Mouse (Mus musculus) limb, embryonic 11.5 days (tissue): ENCODE data around the gene Ccdc190. TPM values are rescaled to one million over a fixed set of nuclear protein-coding genes. Genes with fewer than 3 reads are reported as not detected.

Experiments
- ATAC-seq: fragments of 200-750 bp; cut with Nextera tagmentation; 2 replicates; pipeline ENCODE4 v1.8.0; 2017; ENCODE audit warnings: low read depth; ENCODE audit not compliant: insufficient number of reproducible peaks, low FRiP score, low TSS enrichment
- DNase-seq: peaks from one replicate; pipeline ENCODE4 v3.0.0-alpha.2; 2015; ENCODE audit warnings: low spot score
- H3K27ac ChIP-seq: fragments of 300-500 bp; sonication (generic); replicated peaks from 2 replicates; pipeline ENCODE4 v1.5.1; 2014; ENCODE audit warnings: low read depth, mild to moderate bottlenecking, low read length
- H3K27me3 ChIP-seq: fragments of 300-500 bp; sonication (generic); 2 replicates; pipeline ENCODE4 v1.6.1; 2014; ENCODE audit warnings: mild to moderate bottlenecking, low read length, mixed read lengths; ENCODE audit not compliant: control insufficient read depth, insufficient read depth
- H3K36me3 ChIP-seq: fragments of 300-500 bp; sonication (generic); 2 replicates; pipeline ENCODE4 v1.6.1; 2014; ENCODE audit warnings: mild to moderate bottlenecking, low read length, moderate library complexity, mixed read lengths; ENCODE audit not compliant: control insufficient read depth, insufficient read depth
- H3K4me1 ChIP-seq: fragments of 300-500 bp; sonication (generic); 2 replicates; pipeline ENCODE4 v1.6.1; 2014; ENCODE audit warnings: low read length, mixed read lengths; ENCODE audit not compliant: control insufficient read depth, insufficient read depth
- H3K4me2 ChIP-seq: fragments of 300-500 bp; sonication (generic); 2 replicates; pipeline ENCODE4 v1.6.1; 2014; ENCODE audit warnings: low read depth, mild to moderate bottlenecking, moderate library complexity; ENCODE audit not compliant: severe bottlenecking
- H3K4me3 ChIP-seq: fragments of 300-500 bp; sonication (generic); 2 replicates; pipeline ENCODE4 v1.5.1; 2014; ENCODE audit warnings: low read depth, low read length
- H3K9ac ChIP-seq: fragments of 300-500 bp; sonication (generic); 2 replicates; pipeline ENCODE4 v1.6.1; 2014; ENCODE audit warnings: mild to moderate bottlenecking, low read length
- H3K9me3 ChIP-seq: fragments of 300-500 bp; sonication (generic); 2 replicates; pipeline ENCODE4 v1.6.1; 2016; ENCODE audit warnings: low read length; ENCODE audit not compliant: control insufficient read depth
- WGBS: fragments of 180-500 bp; shearing (Covaris S2); extraction: QIAGEN DNeasy Blood & Tissue Kit; methylation state at CpG from one replicate; pipeline ENCODE4 v1.1.7; 2014; 5-methylcytosine and 5-hydroxymethylcytosine counted together
- polyA plus RNA-seq: library from polyadenylated mRNA; unstranded; fragments of >200 nt; fragmentation: Nextera tagmentation; extraction: Ambion mirVana; gene quantifications from 2 replicates; pipeline ENCODE4 v1.2.1, GENCODE M21; 2014

Ccdc190 gene
- polyA plus RNA-seq, 1 experiment from 2014 or later, result not detected

GRCm38 (mm10) chr1:169919211-169919610 is 9.2 kb upstream of the Ccdc190 start:
- Histone ChIP-seq H3K27me3 (no peaks in the 10 kb centered on the region), H3K9ac (no peak overlapping the region), H3K4me1 (peaks cover 8% of the 10 kb centered on the region; the same call in 1 of the 2 replicates), H3K4me2 (no peak overlapping the region), H3K9me3 (no peaks in the 10 kb centered on the region), H3K36me3 (no peaks in the 10 kb centered on the region), H3K27ac (no peak overlapping the region), H3K4me3 (no peak overlapping the region)
- DNase-seq (peak; percentile 93), ATAC-seq (no peak)
- 3% methylated on average over 11 of the region's 11 CpGs for WGBS

GRCm38 (mm10) chr1:169921710-169922211 is 6.7 kb upstream of the Ccdc190 start:
- 41% methylated on average over 8 of the region's 8 CpGs for WGBS
- H3K27ac ChIP-seq, result no peak overlapping the region
- ATAC-seq, result no peak
- no peak overlapping the region for H3K9ac ChIP-seq
- H3K27me3 ChIP-seq, result no peaks in the 10 kb centered on the region
- H3K9me3 ChIP-seq, result no peaks in the 10 kb centered on the region
- no peak overlapping the region for H3K4me2 ChIP-seq
- no peaks in the 10 kb centered on the region for H3K36me3 ChIP-seq
- DNase-seq, result peak; percentile 53
- H3K4me1 ChIP-seq, result peaks cover 7% of the 10 kb centered on the region; the same call in 1 of the 2 replicates
- no peak overlapping the region for H3K4me3 ChIP-seq

GRCm38 (mm10) chr1:169924567-169924966 is 3.9 kb upstream of the Ccdc190 start:
- no peaks in the 10 kb centered on the region for H3K36me3 ChIP-seq
- no peak overlapping the region for H3K27ac ChIP-seq
- H3K27me3 ChIP-seq, result no peaks in the 10 kb centered on the region
- ATAC-seq (no peak), DNase-seq (no peak)
- no peak overlapping the region for H3K9ac ChIP-seq
- H3K4me2 ChIP-seq, result no peak overlapping the region
- no peaks in the 10 kb centered on the region for H3K4me1 ChIP-seq
- H3K9me3 ChIP-seq, result no peaks in the 10 kb centered on the region
- no peak overlapping the region for H3K4me3 ChIP-seq
- WGBS, result 88% methylated on average over 2 of the region's 2 CpGs

GRCm38 (mm10) chr1:169927753-169928369 is 587 bp upstream of the Ccdc190 start:
- Histone ChIP-seq H3K4me1 (no peaks in the 10 kb centered on the region), H3K9ac (no peak overlapping the region), H3K4me2 (no peak overlapping the region), H3K36me3 (no peaks in the 10 kb centered on the region), H3K9me3 (no peaks in the 10 kb centered on the region), H3K27ac (no peak overlapping the region), H3K4me3 (no peak overlapping the region), H3K27me3 (no peaks in the 10 kb centered on the region)
- 70% methylated on average over 8 of the region's 8 CpGs for WGBS
- no peak for DNase-seq
- ATAC-seq, result no peak

GRCm38 (mm10) chr1:169931698-169932097 is 3.2 kb downstream of the Ccdc190 start:
- 84% methylated on average over 7 of the region's 7 CpGs for WGBS
- H3K27ac ChIP-seq, result no peak overlapping the region
- no peak overlapping the region for H3K4me3 ChIP-seq
- DNase-seq (no peak), ATAC-seq (no peak)
- H3K4me1 ChIP-seq, result no peaks in the 10 kb centered on the region
- H3K9ac ChIP-seq, result no peak overlapping the region
- no peak overlapping the region for H3K4me2 ChIP-seq
- H3K36me3 ChIP-seq, result no peaks in the 10 kb centered on the region
- H3K27me3 ChIP-seq, result no peaks in the 10 kb centered on the region
- no peaks in the 10 kb centered on the region for H3K9me3 ChIP-seq

GRCm38 (mm10) chr1:169932122-169932746 is 3.8 kb downstream of the Ccdc190 start:
- H3K27me3 ChIP-seq, result no peaks in the 10 kb centered on the region
- no peak overlapping the region for H3K4me3 ChIP-seq
- H3K9ac ChIP-seq, result no peak overlapping the region
- H3K36me3 ChIP-seq, result no peaks in the 10 kb centered on the region
- no peak overlapping the region for H3K27ac ChIP-seq
- ATAC-seq, result no peak
- WGBS, result 72% methylated on average over 7 of the region's 7 CpGs
- DNase-seq, result no peak
- no peak overlapping the region for H3K4me2 ChIP-seq
- H3K4me1 ChIP-seq, result no peaks in the 10 kb centered on the region
- no peaks in the 10 kb centered on the region for H3K9me3 ChIP-seq

- Histone ChIP-seq H3K9me3 (no peaks in the 10 kb centered on the region), H3K4me3 (no peak overlapping the region), H3K27ac (no peak overlapping the region), H3K4me1 (no peaks in the 10 kb centered on the region), H3K4me2 (no peak overlapping the region), H3K27me3 (no peaks in the 10 kb centered on the region), H3K9ac (no peak overlapping the region), H3K36me3 (no peaks in the 10 kb centered on the region)
- DNase-seq, result peak; percentile 74
- WGBS, result 58% methylated on average over 16 of the region's 16 CpGs
- no peak for ATAC-seq
Observed at GRCm38 (mm10) chr1:169934005-169934725, 5.7 kb downstream of the Ccdc190 start.

- Histone ChIP-seq H3K27me3 (no peaks in the 10 kb centered on the region), H3K9me3 (no peaks in the 10 kb centered on the region), H3K27ac (no peak overlapping the region), H3K4me1 (no peaks in the 10 kb centered on the region), H3K4me3 (no peak overlapping the region), H3K36me3 (no peaks in the 10 kb centered on the region), H3K4me2 (no peak overlapping the region), H3K9ac (no peak overlapping the region)
- peak; percentile 65 for DNase-seq
- ATAC-seq, result no peak
- 8% methylated on average over 2 of the region's 2 CpGs for WGBS
Observed at GRCm38 (mm10) chr1:169939345-169939744, 10.9 kb downstream of the Ccdc190 start.
